Mouse (Mus musculus) layer of hippocampus, adult 8-10 months (tissue): ENCODE measurements around the gene Gmip. TPM values are rescaled to one million over a fixed set of nuclear protein-coding genes. Genes with fewer than 3 reads are reported as not detected.

Experiments
- DNase-seq, 2 experiments: peaks; one replicate each; pipeline ENCODE4 v3.0.0; 2022; ENCODE audit warnings: low spot score in 2 of 2
- total RNA-seq, 4 experiments: library from RNA; stranded (reverse); gene quantifications; 2 replicates each; pipeline ENCODE4 v1.2.4; 2022

Gmip gene
- total RNA-seq, 4 experiments from 2014 or later: 15.1 to 28.6 (median 18.1) TPM

DNA sequence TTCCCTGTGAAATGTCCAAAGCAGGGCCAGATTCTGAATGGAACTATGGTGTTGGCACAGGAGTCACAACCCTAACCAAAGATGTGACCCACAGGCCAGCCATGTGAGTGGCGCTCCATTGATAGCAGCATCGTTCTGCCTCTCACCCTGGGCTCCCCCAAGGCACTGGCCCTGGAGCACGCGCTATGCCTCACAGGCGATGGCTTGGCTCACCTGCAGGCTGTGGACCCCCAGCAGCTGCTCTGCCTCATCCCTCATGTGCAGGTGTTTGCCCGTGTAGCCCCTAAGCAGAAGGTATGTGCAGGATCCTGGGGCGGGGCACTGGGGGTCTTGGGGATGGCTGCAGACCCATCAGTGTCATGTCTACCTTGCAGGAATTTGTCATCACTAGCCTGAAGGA lies 5.1 kb upstream of the Gmip start:
- no peak for DNase-seq

DNA sequence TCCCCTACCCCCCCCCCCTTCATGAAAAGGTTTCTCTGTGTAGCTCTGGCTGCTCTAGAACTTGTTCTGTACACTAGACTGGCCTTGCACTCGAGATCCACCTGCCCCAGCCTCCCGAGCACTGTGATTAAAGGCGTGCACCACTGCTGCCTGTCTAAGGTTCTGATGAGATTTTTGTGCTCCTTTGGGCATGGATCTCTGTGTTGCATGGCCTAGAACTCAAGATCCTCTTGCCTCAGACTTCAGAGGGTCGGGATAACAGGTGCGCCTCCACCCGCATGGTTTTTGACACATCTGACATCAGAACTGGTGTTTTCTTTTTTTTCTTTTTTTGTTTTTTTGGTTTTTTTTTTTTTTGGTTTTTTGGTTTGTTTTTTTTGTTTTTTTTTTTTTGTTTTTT lies 3.9 kb upstream of the Gmip start:
- no peak for DNase-seq

DNA sequence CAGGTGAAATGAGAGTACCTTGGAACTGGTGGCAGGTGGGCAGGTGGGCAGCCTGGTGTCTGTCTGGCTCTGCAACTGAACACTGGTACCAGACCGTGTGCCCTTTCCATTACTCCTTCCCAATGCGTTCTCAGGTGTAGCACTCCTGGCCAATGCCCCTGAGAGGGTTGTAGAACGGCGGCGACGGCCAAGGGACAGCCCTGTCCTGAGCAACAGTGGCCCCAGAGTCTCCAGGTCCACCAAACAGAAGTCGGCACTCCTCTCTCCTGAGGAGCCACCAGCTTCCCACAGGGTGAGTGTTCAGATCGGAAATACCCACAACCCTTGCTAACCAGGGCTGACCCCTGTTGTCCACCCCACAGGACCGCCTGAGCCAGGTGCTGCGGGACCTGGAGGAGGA lies 3.4 kb upstream of the Gmip start:
- DNase-seq: no peak

DNA sequence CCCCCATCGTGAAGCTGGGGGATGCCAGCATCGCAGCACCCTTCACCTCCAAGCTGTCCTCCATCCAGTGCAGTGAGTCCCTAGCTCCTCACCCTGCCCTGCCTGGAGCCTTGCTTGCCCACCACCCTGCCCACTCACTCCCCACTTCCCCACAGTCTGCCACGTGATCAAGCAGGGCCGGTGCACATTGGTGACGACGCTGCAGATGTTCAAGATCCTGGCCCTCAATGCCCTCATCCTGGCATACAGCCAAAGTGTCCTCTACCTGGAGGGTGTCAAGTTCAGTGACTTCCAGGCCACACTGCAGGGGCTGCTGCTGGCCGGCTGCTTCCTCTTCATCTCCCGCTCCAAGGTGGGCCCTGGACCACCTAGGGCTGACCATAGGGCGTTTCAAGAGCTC lies 3.0 kb upstream of the Gmip start:
- DNase-seq: no peak

DNA sequence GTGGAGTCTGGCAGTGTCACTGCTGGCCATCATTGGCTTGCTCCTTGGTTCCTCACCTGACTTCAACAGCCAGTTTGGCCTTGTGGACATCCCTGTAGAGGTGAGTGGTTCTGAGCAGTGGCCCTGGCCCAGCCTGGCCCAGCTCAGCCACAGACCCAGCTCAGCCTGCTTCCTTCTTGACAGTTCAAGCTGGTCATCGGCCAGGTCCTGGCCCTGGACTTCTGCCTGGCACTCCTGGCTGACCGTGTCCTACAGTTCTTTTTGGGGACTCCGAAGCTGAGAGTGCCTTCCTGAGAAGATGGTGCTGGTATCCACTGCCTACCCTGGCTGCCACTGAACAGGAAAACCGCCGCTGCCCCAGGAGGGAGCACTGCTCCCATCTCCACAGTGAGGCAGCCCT lies 1.2 kb upstream of the Gmip start:
- no peak for DNase-seq

DNA sequence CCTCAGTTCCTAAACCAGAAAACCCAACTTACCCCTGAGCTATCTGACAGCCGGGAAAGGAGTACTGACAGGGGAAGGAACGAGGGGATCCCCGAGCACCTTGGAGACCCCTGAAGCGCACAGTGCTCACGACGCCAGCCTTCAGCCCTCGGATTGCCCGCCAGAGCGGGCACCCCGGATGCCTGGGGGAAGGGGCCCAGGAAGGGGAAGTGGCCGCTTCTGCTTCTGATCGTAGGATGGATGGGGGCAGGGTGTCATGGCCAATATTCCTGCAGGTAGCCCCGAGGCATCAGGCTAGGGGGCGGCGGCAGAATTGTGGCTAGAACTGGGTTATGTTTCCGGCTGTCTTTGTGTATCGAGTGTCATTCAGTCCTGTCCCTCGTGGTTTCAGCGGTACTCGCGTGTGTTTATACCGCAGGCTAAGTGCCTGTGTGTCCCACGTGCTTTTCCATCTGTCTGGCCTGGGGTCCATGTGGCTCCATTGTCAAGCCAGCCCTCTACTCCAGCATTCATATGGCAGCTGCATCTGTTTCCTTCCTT lies 455 bp downstream of the Gmip start:
- peak; percentile 44 to 47 for DNase-seq

DNA sequence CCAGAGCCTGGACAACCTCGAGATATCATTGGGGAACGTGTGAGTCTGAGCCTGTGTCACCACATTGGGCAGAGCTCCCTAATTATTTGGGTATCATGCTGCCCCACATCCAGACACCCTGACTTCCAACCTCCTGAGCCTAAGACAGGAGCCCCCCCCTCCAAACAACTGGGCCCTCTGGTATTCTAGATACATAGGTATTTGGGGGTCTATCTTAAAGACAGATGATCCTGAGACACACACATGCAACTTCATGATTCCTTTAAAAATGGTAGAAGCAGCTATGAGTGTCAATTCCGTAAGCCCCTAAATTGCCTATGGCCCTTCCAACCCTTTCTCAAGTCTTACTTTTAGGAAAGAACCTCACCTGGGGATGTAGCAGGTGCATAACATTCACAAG lies 1.3 kb downstream of the Gmip start:
- DNase-seq: no peak

DNA sequence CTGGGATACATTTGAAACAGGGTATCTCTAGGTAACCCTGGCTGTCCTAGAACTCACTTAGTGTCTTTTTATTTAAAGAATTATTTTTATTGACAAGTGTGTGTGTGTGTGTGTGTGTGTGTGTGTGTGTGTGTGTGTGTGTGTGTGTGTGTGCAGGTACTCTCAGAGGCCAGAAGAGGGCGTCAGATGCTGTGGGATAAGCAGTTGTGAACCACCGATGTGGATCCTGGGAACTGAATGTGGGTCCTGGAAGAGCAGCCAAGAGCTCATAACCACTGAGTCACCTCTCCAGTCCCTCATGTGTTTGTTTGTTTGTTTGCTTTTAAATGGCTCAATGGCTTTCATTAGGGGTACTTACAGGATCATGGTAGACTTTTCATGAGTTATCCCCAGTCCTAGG lies 6.4 kb downstream of the Gmip start:
- DNase-seq: no peak

DNA sequence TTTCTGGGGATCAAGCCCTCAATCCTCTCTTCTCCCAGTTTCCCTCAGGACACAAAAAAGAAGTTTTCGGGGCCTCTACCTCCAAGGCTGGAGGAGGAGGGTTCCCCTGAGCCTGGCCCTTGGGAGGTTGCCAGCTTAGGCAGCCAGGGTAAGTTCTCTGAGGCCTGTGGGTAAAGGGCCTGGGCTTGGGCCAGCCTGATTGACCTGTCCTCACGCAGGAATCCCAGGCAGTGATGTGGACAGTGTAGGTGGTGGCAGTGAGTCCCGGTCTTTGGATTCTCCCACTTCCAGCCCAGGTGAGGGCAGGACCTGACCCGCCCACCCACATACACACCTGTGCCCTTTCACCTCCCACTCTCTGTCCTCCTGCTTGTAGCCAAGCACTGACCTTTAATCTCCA lies 6.9 kb downstream of the Gmip start:
- DNase-seq: no peak

DNA sequence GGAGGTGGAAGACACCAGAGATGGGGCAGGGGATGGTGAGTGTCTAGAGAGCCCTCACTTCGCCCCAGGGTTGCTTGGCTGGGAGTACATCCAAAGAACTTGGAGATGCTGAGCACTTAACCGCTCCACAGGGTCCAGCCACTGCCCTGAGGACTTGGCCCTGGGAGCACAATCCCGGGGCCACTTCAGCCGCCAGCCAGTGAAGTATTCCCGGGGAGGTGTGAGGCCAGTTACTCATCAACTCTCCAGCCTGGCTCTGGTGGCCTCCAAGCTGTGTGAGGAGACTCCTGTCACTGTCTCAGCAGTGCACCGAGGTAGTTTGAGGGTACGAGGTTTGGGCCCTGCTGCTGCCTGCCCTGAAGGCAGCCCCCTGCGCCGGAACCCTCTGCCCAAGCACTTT lies 12.0 kb downstream of the Gmip start:
- DNase-seq: no peak

DNA sequence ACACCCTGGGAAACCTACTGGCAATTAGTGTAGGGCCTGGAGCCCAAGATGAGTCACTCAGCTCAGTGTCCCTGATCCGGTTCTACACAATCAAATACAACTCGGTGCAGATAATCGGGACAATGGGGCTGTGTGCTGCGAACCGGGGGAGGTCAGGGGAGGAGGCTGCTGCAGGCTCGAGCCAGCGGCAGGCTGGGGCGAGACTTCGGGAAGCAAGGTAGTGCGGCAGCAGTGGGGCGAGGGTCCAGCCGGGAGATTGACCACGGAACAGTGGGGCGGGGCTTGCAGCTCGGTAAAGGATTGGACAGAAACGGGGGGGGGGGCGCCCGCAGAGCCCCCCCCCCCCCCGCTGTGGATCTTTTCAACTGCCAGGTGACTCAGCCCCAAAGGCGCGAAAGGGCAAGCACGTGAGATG lies 13.5 kb downstream of the Gmip start:
- no peak for DNase-seq

DNA sequence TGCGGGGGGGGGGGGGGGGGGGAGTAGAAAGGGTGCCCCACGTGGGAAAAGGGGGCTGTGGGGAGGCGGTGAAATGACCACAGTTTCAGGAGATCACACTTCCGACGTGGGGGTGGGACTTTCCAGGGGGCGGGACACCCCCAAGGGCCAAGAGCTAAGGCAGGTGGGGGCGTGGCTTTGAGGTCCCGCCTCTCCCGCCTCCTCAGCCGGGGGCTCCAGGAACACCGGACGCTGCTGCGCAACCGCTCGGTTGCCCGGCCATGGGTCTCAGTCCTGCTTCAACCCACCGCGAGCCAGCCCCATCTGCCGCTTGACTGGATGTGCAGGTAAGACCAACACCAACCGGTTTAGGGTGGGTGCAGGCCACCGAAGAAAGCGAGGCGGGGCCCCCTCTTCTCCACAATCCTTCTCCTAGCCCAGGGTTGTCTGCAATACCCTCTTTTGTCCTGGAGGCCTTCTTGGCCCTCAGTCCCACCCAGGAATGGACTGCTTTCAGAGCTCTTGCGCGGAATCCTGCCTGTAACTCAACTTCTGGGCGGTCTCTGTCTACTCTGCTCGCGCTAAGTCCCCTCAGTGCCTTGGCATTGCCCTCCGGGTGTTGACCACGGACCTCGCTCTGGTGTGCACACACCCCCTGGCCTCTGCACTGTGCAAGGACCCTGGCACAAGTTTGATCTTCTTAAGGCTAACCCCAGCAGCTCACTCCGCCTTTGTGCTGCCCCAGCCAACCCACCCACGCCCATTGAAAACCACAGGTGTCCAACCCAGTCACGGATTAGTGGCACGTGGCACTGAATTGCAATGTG lies 14.1 kb downstream of the Gmip start, which contains the start of gene Lpar2:
Lpar2 (plus strand) TSS at position 44 of the 806 bp plus-strand sequence.
- no peak for DNase-seq

DNA sequence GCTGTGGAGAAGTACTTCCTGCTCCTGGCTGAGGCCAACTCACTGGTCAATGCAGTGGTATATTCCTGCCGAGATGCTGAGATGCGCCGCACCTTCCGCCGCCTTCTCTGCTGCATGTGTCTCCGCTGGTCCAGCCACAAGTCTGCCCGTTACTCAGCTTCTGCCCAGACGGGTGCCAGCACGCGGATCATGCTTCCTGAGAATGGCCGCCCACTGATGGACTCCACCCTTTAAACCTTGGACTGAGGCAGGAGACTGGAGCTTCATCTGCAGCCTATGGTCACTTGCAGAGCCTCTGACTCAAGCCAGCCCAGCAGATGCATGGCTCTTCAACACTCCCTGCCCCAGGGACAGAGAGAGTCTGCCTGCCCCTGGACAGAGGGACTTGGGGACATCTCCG lies 17.9 kb downstream of the Gmip start:
- no peak for DNase-seq

DNA sequence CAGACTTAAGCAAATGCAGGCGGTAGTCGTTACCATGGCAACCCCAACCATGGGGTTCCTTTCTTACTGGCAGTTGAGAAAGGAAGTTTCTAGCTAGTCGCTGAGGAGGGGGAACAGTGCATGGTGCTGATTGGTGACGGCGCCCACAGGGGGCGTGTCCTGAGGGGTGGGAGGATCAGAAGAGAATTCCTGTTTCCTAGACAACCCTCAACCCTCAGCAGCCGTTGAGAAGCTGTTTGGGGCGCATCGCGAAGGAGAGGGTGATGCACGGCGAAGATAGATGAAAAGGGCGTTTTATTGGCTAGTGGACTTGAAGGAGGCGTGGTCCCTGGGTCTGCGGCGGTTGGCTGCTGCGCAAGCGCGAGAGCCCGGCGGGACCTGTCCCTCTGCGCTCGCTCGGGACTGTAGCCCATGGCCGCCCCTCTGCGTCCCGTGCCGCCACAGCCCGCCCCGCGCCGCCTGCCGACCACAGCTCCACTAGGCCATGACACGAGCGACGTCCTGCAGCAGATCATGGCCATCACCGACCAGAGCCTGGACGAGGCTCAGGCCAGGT lies 23.9 kb downstream of the Gmip start, which contains the start of gene Pbx4:
Pbx4 (plus strand) TSS at position 194 of the 556 bp plus-strand sequence.
- peak; percentile 92 to 97 for DNase-seq

DNA sequence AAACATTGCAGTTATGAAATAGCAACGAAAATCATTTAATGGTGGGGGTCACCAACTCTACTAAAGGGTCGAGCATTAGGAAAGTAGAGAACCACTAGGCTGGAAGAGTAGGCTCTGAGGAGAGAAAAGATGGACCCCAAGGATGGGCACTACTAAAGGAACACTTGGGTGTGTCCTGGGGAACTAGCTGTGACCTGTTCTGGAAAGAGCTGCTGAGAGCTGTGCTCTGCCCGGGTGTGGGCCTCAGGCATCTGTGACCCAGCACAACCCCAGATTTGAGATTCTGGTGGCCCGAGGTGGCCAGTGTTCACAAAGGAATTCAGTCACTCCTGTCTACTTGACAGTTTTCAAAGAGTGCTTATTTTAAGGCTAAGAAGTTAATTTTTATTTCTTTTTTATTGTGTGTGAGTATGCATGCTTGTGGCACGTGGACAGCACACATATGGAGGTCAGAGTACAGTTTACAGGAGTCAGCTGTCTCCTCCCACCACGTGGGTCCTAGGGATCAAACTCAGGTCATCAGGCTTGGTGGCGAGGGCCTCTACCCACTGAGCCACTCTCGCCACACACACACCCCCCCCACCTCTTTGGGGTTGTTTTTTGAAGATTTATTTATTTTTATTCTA lies 28.7 kb downstream of the Gmip start:
- no peak for DNase-seq

DNA sequence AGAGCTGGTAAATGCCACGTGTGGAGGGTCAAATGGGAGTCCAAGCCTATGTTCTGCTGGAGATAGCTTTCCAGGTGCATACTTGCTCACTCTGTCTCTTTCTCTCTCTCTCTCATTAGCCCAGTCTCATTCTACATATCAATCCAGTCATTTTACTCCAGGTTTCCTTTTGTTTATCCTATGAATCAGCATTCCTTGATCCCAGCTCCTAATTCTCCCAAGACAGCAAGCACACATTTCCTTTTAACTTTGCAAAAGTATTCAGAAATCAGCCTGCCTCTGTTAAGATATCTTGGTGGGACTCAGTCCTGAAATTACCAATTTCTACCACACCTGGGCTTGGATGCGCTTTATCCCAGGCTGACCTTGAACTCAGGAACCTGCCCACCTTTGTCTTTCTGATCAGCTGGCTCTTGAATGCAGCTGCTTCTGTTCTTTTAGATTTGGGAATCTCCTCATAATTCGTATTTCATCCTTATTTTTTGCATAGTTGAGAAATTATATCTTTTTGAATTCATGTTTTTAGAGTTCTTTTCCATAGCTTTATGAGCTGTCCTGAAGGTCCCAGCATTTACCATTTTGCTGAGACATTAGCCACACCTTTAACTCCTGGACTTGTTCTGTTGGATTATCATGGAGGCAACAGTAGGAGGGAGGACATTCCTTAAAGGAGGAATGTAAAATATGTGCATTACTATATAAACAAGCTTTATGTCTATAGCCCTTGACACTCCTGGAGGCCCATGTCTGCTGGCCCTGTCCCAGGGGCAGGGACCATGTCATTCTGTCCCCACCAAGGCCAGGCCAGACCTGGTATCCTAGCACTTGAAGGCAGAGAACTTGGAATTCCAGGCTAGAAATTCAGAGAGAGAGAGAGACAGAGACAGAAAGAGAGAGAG lies 38.9 kb downstream of the Gmip start:
- DNase-seq: no peak

DNA sequence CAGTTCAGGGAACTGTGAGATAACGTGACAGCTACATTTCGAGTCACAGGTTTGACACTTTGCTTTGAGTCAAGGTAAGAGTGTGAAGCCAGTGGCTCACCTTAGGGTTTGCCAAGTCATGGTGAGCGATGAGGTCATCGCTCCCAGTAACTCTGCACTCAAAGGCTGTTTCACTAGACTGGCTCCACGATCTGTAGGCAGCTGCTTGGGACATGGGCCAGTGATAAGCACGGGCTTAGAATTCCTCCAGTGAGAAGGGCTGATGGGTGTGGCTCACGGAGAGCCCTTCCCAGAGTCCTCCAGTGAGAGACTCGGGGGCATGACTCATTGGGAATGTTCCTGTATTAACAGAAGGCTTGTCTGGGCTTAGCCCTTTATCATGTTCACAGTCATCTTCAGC lies 40.5 kb downstream of the Gmip start:
- DNase-seq: no peak

DNA sequence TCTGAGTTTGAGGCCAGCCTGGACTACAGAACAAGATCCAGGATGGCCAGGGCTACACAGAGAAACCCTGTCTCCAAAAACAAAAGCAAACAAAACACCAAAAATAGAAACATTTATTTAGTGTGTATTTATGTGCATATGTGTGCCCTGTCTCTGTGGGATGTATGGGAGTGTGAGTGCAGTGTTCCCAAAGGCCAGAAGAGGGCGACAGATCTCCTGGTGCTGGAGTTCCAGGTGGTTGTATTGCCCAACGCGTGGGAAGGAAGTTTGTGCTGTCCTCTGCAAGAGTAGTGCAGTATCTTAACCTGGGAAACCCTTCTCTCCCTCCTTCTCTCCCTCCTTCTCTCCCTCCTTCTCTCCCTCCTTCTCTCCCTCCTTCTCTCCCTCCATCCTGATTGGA lies 41.4 kb downstream of the Gmip start:
- DNase-seq: no peak

DNA sequence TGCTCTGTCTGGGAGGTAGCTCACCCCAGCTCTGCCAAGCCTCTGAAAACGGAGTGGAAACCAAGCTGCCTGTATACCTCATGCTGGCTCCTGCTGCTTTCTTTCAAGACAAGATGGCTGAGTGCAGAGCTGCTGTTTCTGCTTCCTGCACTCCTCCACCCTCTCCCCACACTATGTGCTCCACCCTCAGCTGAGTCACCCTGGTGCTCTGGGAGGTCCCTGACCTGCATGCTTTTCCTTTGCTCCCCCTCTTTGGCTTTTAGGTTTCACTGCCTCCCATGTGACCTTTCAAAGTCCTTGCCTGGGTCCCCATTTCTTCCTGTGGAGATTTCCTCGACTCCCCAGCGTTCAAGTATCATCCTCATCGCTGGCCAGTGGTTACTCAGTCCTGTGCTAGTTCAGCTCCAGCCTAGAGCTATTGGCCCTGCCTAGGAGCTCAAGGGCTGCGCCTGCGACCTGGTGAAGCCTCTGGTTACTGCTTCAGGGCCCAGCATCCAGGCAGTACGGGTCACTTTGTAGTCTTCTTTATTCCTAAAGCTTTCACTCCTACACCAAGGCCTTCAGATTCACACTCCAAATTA lies 42.5 kb downstream of the Gmip start:
- DNase-seq: no peak

DNA sequence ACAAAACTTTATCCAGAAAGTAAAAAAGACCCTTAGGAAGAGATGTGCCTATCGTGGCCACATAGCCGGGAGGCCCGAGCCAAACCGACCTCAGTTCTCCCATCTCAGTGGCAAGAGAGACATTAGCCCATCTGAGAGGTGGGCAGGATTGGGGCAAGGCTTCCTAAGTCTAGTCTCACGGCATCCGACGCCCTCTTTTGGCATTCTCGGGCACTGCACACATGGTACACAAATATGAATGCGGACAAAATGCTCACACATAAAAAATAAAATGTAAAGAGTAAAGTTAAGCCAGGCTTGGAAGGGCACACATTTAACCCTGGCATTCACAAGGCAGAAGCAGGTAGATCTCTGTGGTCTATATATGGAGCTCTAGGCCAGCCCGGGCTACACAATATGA lies 45.4 kb downstream of the Gmip start:
- no peak for DNase-seq

DNA sequence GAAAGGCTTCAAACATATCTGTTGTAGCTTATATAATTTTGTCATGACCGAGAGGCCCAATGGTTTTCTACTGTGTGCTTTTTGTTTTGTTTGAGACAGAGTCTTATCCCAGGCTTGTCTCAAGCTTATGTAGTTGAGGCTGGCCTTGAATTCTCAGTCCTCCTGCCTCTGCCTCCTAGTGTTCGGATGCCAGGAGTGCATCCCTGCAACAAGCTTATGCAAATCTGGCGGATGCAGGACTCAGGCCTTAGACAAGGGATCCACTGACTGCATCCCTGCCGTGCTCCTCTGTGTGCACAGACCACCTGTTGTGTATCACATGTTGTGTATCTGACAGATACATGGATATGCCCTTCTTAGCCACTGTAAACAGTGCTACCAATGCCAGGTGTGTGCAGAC lies 52.3 kb downstream of the Gmip start:
- DNase-seq: no peak
